8 mouse cellular contexts compared by ENCODE assay signal in the genomic region with DNA sequence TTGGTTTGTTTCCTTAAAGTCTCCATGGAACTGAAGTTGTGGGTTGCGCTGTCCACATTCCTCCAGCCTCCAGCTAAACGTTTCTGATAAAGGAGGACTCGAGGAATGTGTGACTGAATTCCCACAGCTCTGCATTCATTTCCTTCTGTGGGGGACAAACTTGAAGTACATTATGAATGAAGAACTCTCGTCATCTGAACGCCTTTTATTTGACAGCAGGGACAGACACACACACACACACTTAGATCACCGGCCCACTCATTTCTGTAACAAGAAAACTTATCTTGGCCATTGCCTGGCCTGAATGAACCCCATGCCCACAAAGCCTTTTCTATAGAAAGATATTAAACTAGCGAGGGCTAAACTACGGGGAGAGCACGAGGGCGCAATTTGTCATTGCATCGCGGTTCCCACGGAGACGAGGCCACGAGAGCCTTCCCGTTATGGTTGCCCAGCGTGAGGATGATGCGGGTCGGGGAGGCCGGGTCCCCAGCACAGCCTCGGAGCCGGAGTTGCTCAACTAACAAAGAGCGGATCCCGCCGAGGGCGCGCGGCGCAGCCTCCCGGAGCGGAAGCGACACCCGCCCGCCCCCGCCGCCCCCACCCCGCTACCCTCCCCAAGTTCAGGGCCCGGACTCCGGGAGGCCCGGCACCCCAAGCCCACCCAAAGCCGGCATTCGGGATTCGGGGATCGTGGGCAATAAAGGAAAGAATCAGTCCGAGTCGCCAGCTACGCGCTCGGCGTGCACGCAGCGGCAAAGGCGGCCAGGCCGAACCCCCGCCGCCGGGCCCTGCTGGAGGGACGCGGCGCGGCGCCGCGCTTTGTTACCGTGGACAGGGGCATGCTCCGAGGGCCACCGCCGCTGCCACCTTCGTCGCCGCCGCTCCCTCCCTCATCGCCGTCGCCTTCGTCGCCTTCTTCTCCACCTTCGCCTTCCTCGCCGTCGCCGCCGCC. TPM values are rescaled to one million over a fixed set of nuclear protein-coding genes. Genes with fewer than 3 reads are reported as not detected.
DNase-seq lines count a peak whose midpoint lies in the region; ATAC-seq and TF ChIP-seq lines count a peak whose summit lies in the region.

No protein-coding gene starts in this region.

- TF ChIP-seq CTCF in olfactory bulb, adult 2 months (IDR thresholded peaks at IDR 0.05; ENCODE audit: insufficient read depth, low read depth, low read length), result no peak

- peak; percentile 74 for DNase-seq in CD4-positive, CD25-positive, alpha-beta regulatory T cell, adult 2 months (ENCODE audit: low read depth, low spot score)
- DNase-seq in adrenal gland, adult 2 months, result peak; percentile 76
- peak; percentile 69 for DNase-seq in embryo, embryonic 9.5 days (ENCODE audit: extremely low spot score)
- peak; percentile 85 for DNase-seq in heart, embryonic 10.5 days (ENCODE audit: low spot score)
- DNase-seq in thymus, postnatal 10 days (ENCODE audit: low spot score in 2 of 2), result peak; percentile 66 to 77

- no peaks in the 10 kb centered on the region for H3K27me3 ChIP-seq in heart, embryonic 10.5 days (ENCODE audit: insufficient read depth, poor library complexity, severe bottlenecking)
- H3K27me3 ChIP-seq in kidney, embryonic 16.5 days (ENCODE audit: insufficient read depth, low read length), result no peaks in the 10 kb centered on the region
- H3K27me3 ChIP-seq in lung, embryonic 15.5 days, result no peaks in the 10 kb centered on the region

- H3K4me3 ChIP-seq in heart, embryonic 10.5 days, result peak overlapping the region; percentile 85
- peak overlapping the region; percentile 95 for H3K4me3 ChIP-seq in kidney, embryonic 16.5 days (ENCODE audit: low read length)
- H3K4me3 ChIP-seq in lung, embryonic 15.5 days, result peak overlapping the region; percentile 94
- peak overlapping the region; percentile 97 for H3K4me3 ChIP-seq in olfactory bulb, adult 2 months (ENCODE audit: insufficient read depth, low read depth, low read length)

- peak overlapping the region; percentile 96 for H3K9ac ChIP-seq in kidney, embryonic 16.5 days (replicated peaks; ENCODE audit: low read length)
- peak overlapping the region; percentile 98 for H3K9ac ChIP-seq in lung, embryonic 15.5 days

- H3K4me1 ChIP-seq in heart, embryonic 10.5 days, result peaks cover 20% of the 10 kb centered on the region
- peaks cover 26% of the 10 kb centered on the region for H3K4me1 ChIP-seq in kidney, embryonic 16.5 days (ENCODE audit: insufficient read depth, low read length)
- peaks cover 27% of the 10 kb centered on the region for H3K4me1 ChIP-seq in lung, embryonic 15.5 days
- peaks cover 2% of the 10 kb centered on the region for H3K4me1 ChIP-seq in olfactory bulb, adult 2 months (ENCODE audit: control insufficient read depth, insufficient read depth, low read length)

- under 1% methylated on average over 81 of the region's 83 CpGs for WGBS in heart, embryonic 10.5 days
- under 1% methylated on average over 82 of the region's 83 CpGs for WGBS in kidney, embryonic 16.5 days
- WGBS in lung, embryonic 15.5 days, result under 1% methylated on average over 67 of the region's 83 CpGs
- under 1% methylated on average over 81 of the region's 83 CpGs for WGBS in olfactory bulb, adult 2 months

- peak overlapping the region; percentile 98 for H3K27ac ChIP-seq in heart, embryonic 10.5 days
- peak overlapping the region; percentile 99 for H3K27ac ChIP-seq in kidney, embryonic 16.5 days (ENCODE audit: low read length)
- H3K27ac ChIP-seq in lung, embryonic 15.5 days, result peak overlapping the region; percentile 100
- H3K27ac ChIP-seq in olfactory bulb, adult 2 months (ENCODE audit: insufficient read depth, low read depth, low read length), result peak overlapping the region; percentile 100

- ATAC-seq in kidney, embryonic 16.5 days (ENCODE audit: low FRiP score, low TSS enrichment), result peak; percentile 24; the same call in 1 of the 2 replicates
- ATAC-seq in lung, embryonic 15.5 days (ENCODE audit: borderline replicate concordance, extremely low read depth, low FRiP score, low TSS enrichment), result 0 out of 2 replicates have a peak, but pooled peaks have one; percentile 9

- TF ChIP-seq POLR2A in olfactory bulb, adult 2 months (IDR thresholded peaks at IDR 0.05; ENCODE audit: insufficient read depth, low read depth, low read length), result no peak

- H3K36me3 ChIP-seq in heart, embryonic 10.5 days, result peaks cover 3% of the 10 kb centered on the region; the same call in 1 of the 2 replicates
- H3K36me3 ChIP-seq in kidney, embryonic 16.5 days (ENCODE audit: insufficient read depth, low read length), result peaks cover 3% of the 10 kb centered on the region; the same call in 1 of the 2 replicates
- no peaks in the 10 kb centered on the region for H3K36me3 ChIP-seq in lung, embryonic 15.5 days

- H3K9me3 ChIP-seq in heart, embryonic 10.5 days, result no peaks in the 10 kb centered on the region
- H3K9me3 ChIP-seq in kidney, embryonic 16.5 days (ENCODE audit: low read length), result no peaks in the 10 kb centered on the region
- no peaks in the 10 kb centered on the region for H3K9me3 ChIP-seq in lung, embryonic 15.5 days

- H3K4me2 ChIP-seq in kidney, embryonic 16.5 days (replicated peaks; ENCODE audit: low read depth, low read length), result peak overlapping the region; percentile 74
- H3K4me2 ChIP-seq in lung, embryonic 15.5 days, result peak overlapping the region; percentile 79

RNA-seq across cellular contexts. Expression of gene Hnrnpll, which starts 1.0 kb away (rescaled TPM):
- total RNA-seq in adrenal gland, adult 2 months (2021), result 10 to 100 TPM; 43.5 to 44.5 TPM
- polyA plus RNA-seq in adrenal gland, adult 2 months (2012; rRNA removed), result 14.8 and 15.2 TPM in 2 replicates
- 52.2 and 76.3 TPM in 2 replicates for polyA plus RNA-seq in heart, embryonic 10.5 days (2016; fragmentation: Nextera tagmentation; extraction: Ambion mirVana)
- polyA plus RNA-seq in kidney, embryonic 16.5 days (2015; fragmentation: Nextera tagmentation; extraction: Ambion mirVana), result 56.9 and 59.2 TPM in 2 replicates
- 78.6 and 80.0 TPM in 2 replicates for polyA plus RNA-seq in lung, embryonic 15.5 days (2015; fragmentation: Nextera tagmentation; extraction: Ambion mirVana)
- not detected in 2 replicates for polyA plus RNA-seq in olfactory bulb, adult 2 months (2012; ENCODE audit: insufficient read depth, insufficient read length, low replicate concordance, missing spikeins)

Comparison
In these comparisons a context has a peak if more than half of its experiments do, and no peak if none do; other contexts are left out.
1. Peak in every context shown above with its lines: DNase-seq, ATAC-seq, H3K4me3 ChIP-seq and H3K27ac ChIP-seq.